Mouse (Mus musculus) spleen, embryonic (tissue): ENCODE measurements at regions not wholly inside any gene's neighbourhood (a gene's known extent, or its start where the extent isn't known, plus 50 kb on each side); places are given as distances from the start of the nearest gene placed in this dataset.

Source experiments
- CTCF ChIA-PET: fragments of 350-600 bp; sonication (Branson Sonifier 250); formaldehyde crosslinking; loops from one replicate; lab custom pipeline; 2022; lab: Charles Lee

GRCm38 (mm10) chr7:135767493-135767892, 51.3 kb upstream of the Mki67 start:
- CTCF ChIA-PET: no interaction called here

DNA sequence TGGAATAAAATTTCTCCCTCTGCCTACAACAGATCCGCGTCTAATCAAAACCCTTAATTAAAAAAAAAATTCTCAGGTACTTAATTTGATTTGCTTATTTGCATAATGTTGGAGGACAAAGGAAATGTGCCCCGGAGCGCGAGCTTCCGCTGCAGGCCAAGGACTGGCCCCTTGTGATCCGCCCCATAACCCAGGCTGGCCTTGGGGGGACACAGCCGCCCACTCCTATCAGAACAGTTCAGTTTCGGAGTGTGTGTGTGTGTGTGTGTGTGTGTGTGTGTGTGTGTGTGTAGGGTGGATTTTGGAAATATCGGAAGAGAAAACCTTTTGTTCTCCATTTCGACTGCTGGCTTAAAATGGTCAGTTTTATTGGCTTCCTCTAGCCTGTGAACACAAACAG, 51.9 kb upstream of the Mki67 start:
- CTCF ChIA-PET: no interaction called here

DNA sequence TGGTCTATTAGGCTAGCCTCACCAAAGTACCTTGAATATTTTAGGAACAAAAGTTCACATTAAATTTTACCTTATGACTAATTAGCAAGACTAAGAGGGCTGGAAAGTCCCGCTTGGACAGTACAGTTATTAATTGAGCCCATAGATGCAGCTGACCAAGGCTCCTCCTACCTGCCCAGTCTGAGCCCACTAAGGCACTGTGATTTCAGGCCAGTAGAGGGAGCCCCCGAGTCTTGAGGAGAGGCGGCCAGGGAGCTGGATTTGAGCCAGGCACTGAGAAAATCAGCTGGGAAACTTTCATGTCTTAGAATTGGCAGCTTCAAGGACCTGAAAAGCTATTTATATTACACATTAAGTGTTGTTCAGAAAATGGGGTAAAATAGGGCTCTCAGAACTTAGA, 52.4 kb upstream of the Mki67 start:
- CTCF ChIA-PET: no interaction called here

DNA sequence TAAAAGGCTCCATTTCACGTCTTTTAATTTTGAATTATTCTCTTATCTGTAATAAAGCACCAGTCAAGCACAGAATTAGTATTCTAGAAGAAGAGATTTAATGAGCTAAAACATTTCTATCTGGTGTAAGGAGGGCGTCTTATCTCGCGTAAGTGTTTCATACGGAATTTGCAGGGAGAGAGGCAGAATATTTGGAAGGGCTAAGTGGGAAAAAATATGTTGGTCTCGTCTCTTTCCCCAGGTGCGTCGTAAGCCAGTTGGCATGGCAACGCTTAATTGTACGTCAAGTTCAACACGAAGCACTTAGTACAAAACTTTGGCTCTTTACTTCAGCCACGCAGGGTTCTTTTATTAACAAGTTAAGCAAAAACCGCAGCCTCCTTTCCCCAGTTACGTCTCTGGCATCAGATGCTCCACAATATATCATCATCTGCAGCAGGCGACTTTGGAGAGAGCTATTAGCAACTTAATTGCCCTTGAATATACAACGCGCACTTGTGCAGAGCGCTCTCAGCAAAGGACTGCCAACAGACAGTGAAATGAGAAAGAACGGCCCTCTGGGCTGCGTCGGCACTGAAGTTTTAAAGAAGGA, 53.0 kb upstream of the Mki67 start:
- CTCF ChIA-PET: no interaction called here

DNA sequence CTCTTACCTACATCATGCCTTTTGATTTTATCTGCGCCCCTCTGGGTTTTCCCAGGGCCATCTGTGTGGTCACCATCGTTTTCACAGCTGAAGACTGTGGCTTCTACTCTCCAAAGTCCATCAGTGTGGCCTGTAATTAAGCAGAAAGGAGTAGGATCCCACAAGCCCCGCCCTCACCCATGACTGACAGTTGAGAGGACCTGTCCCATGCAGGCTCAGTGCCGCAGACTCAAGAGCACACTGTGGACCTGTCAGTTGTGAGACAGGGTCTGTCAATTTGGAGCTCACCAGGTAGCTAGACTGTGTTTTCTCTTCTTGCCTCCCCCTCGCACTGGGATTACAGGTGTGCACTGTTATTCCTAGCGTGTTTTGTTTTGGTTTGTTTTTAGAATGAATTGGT, 53.9 kb upstream of the Mki67 start:
- CTCF ChIA-PET: no interaction called here

GRCm38 (mm10) chr7:135775832-135776433, 59.8 kb upstream of the Mki67 start:
- CTCF ChIA-PET: no interaction called here

DNA sequence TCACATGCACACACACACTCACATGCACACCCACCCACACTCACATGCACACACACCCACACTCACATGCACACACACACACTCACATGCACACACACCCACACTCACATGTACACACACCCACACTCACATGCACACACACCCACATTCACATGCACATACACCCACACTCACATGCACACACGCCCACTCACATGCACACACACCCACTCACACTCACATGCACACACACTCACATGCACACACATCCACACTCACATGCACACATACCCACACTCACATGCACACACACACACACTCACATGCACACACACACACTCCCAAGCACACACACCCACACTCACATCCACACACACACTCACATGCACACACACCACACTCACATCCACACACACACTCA, 74.0 kb upstream of the Mki67 start:
- CTCF ChIA-PET: no interaction called here

GRCm38 (mm10) chr7:135790978-135791377, 74.8 kb upstream of the Mki67 start:
- CTCF ChIA-PET: interaction anchor here (0.7 kb wide), 1 partner anchor 125 kb away, joined by 3 read pairs; no protein-coding TSS in a partner anchor

- CTCF ChIA-PET: no interaction called here
Measured at GRCm38 (mm10) chr7:135791953-135792690, 76.0 kb upstream of the Mki67 start.

GRCm38 (mm10) chr7:135792918-135793317, 76.8 kb upstream of the Mki67 start:
- CTCF ChIA-PET: interaction anchor here (0.5 kb wide), 1 partner anchor 363 kb away, joined by 4 read pairs; no protein-coding TSS in a partner anchor

- CTCF ChIA-PET: no interaction called here
Measured at GRCm38 (mm10) chr7:135794238-135794637, 78.1 kb upstream of the Mki67 start.

DNA sequence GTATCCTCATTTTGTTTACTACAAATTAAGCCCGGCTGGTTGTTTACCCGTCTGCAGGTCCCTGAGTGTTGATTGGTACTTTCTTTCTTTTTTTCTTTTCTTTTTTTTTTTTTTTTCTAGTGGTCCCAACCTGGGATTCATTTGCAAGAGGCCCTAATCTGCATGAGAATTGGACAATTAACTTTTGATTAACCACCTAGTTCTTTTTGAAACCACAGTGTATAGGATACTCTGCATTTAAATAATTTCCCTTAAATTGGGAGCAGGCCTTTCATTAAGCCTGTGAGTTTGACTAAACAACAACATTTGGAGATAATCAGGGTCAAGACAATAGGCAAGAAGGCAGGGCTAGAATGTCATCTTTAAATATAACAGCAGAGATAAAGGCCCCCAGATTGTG, 78.5 kb upstream of the Mki67 start:
- CTCF ChIA-PET: no interaction called here

- CTCF ChIA-PET: no interaction called here
Measured at GRCm38 (mm10) chr7:135798441-135798840, 82.3 kb upstream of the Mki67 start.

DNA sequence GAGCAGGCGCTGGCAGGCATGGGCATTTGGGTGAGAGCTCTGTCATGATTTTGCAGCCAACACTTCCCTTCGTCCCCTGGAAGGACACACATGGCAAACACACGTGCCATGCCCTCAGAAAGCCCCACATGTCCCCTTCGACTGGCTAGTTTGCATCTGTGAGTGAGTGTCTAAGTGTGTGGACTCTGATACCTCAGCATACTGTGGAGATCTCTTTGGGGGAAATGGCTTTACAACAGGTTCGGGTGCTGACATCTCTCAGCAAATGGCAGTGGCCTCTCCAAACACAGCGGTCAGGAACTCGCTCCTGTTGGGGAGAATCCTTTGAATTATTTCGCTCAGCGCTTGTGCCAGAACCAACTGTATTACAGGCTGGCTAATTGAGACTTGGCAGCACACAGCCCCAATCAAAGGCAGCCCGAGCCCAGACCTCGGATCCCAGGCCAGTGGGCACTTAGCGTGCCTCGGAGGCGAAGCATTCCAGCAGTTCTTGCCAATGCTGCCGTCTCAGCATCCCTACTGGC, 86.5 kb upstream of the Mki67 start:
- CTCF ChIA-PET: no interaction called here

DNA sequence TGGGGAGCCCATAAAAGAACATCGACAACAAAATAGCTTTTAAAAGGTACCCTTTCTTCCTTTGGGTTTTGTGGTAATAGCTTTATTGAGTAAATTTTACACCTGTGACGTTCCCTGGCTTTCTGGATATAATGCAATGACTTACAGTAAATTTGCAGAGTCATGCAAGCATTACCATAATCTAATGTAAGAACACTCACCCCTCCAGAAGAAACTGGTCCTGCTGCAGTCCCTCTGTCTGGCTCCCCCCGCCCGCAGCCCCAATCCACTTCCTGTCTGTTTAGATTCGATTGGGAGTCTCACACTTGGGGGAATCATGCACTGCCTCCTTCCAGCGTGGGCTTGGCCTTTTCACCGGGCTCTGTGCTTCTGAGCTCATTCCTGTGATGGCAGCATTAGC, 88.6 kb upstream of the Mki67 start:
- CTCF ChIA-PET: no interaction called here

DNA sequence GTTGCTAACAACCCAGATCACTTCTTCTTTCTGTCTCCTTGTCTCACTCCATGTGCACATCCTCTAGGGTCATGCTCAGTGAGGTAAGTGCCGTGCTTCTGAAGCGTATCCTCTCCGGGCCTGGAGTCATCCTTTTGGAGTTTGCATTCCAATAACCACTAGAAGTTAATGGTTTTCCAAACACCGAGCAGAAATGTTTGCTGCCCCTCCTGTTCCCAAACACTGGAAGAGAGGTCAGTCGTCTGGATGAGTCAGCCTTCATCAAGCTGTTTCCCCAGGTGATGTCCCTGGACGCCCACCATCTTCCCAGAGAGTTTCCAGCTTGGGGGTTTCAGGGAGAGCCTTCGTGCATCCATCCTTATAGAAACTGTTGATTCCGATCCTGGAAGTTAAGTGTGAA, 90.0 kb upstream of the Mki67 start:
- CTCF ChIA-PET: no interaction called here

- CTCF ChIA-PET: no interaction called here
Measured at GRCm38 (mm10) chr7:135806673-135807072, 90.5 kb upstream of the Mki67 start.

DNA sequence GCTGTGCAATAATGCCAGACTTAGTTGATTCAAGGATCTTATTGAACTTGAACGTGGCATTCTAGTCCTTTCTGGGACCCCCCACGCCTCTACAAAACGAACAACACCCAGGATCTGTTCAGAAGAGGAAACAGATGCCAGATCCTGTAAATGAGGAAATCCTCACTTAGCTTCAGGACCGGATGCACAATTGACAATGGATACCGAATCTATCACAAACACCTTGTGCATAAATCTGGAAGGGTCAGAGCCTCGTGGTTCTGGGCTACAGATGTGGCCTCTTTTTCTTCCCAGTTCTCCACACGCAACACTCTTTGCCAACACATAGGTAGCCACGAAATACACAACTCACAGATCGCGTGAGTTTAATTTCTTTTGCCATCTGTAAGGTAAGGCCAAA, 93.0 kb upstream of the Mki67 start:
- CTCF ChIA-PET: no interaction called here

DNA sequence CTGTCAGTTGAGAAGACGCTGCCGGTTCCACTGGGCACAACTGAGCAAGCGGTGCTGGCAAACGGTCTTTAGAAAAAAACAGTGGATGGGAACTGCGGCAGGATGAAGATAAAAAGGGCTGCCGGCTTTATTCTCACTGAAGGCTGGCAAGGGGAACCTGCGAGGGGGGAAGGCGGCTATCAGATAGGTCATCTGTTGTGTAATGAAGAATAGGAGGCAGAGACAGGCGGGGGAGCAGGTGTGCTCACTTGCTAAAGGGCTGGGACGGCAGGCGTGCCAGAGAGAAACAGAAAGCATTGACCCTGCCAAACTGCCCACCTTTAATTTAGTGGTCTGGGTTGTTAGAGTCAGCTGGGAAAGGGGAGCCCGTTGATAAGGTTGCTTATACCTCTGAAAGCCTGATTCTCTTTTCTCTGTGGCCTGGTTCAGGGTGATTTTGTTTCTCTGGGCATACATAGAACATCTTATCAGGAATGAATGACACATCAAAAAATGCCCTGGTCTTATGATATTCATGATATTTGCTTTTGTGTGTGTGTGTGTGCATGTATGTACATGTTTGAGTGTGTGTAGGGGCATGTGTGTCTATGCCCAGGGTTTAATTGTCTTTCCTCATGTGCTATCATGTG, 93.7 kb upstream of the Mki67 start:
- CTCF ChIA-PET: no interaction called here

DNA sequence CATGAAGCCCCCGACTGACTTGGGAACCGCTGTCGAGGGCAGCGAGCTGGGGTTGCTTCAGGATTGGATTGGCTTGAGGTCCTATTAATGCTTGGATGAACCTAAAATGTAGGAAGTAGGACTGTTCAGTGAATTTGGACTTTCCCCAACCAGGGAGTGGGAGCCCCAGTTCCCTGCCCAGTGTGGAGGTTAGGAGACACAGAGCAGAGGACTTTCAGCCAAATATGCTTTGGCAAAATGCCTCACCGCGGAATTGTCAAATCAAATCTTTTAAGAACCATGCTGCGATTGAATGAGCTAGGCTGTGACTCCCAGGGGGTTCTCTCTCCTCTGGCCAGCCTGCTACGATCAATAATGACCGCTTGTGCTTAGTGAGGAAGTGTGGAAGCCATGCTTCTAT, 94.8 kb upstream of the Mki67 start:
- CTCF ChIA-PET: no interaction called here

DNA sequence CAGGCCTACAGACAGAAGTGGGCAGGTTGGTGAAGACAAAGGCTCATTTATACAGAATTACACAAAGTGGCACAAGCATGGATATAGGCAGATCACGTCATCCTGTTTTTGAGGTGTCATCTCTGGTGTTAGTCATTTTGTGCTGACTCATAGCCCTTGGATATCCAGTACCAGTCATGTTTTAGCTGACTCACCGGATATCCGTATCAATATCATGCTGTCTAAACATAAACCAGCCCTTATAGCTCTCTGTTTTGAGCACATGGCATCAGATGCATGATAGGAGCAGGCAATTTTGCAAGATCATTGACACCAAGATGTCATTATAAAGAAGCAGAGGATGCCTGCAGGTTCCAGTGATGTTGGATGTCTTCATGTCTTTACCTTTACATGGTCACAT, 97.5 kb upstream of the Mki67 start:
- CTCF ChIA-PET: no interaction called here

- CTCF ChIA-PET: no interaction called here
Measured at GRCm38 (mm10) chr7:135816191-135816590, 100.0 kb upstream of the Mki67 start.
